Mouse (Mus musculus) liver, postnatal 0 days (tissue): ENCODE measurements at regions not wholly inside any gene's neighbourhood (a gene's known extent, or its start where the extent isn't known, plus 50 kb on each side); places are given as distances from the start of the nearest gene placed in this dataset.
"Not testable (repeated sequence)": the region's sequence is repeated elsewhere in the genome, so short reads cannot be mapped to it uniquely, and the experiment has no call there.

ENCODE experiments used
- ATAC-seq: fragments of 200-750 bp; cut with Nextera tagmentation; 2 replicates; pipeline ENCODE4 v1.8.0; 2017; ENCODE audit warnings: mild to moderate bottlenecking, moderate library complexity
- DNase-seq: peaks from one replicate; pipeline ENCODE4 v3.0.0-alpha.2; 2016
- H3K27ac ChIP-seq: fragments of 300-500 bp; sonication (generic); 2 replicates; pipeline ENCODE4 v1.5.1; 2014; ENCODE audit warnings: antibody characterized with exemption, moderate library complexity, mild to moderate bottlenecking, low read depth
- H3K27me3 ChIP-seq: fragments of 300-500 bp; sonication (generic); 2 replicates; pipeline ENCODE4 v1.6.1; 2014; ENCODE audit warnings: low read length, control low read depth, mixed read lengths; ENCODE audit not compliant: insufficient read depth
- H3K36me3 ChIP-seq: fragments of 300-500 bp; sonication (generic); replicated peaks from 2 replicates; pipeline ENCODE4 v1.6.1; 2014; ENCODE audit warnings: mild to moderate bottlenecking, control low read depth, low read length, moderate library complexity, mixed read lengths; ENCODE audit not compliant: insufficient read depth
- H3K4me1 ChIP-seq: fragments of 300-500 bp; sonication (generic); 2 replicates; pipeline ENCODE4 v1.6.1; 2014; ENCODE audit warnings: antibody characterized with exemption, mild to moderate bottlenecking, control low read depth; ENCODE audit not compliant: insufficient read depth
- H3K4me2 ChIP-seq: fragments of 300-500 bp; sonication (generic); 2 replicates; pipeline ENCODE4 v1.6.1; 2014; ENCODE audit warnings: low read depth, mild to moderate bottlenecking, low read length, moderate library complexity, mixed read lengths
- H3K4me3 ChIP-seq: fragments of 300-500 bp; sonication (generic); 2 replicates; pipeline ENCODE4 v1.5.1; 2014; ENCODE audit warnings: low read depth, low read length
- H3K9ac ChIP-seq: fragments of 300-500 bp; sonication (generic); replicated peaks from 2 replicates; pipeline ENCODE4 v1.6.1; 2014; ENCODE audit warnings: mild to moderate bottlenecking, moderate library complexity
- H3K9me3 ChIP-seq: fragments of 300-500 bp; sonication (generic); 2 replicates; pipeline ENCODE4 v1.6.1; 2016; ENCODE audit warnings: mild to moderate bottlenecking, control low read depth, low read length, mixed read lengths
- CTCF ChIP-seq: sonication (generic); IDR thresholded peaks from 2 replicates; pipeline ENCODE4 v1.5.1; 2016; ENCODE audit warnings: antibody characterized with exemption, low read depth
- EP300 ChIP-seq: IDR thresholded peaks from 2 replicates; pipeline ENCODE4 v1.6.1; 2016; ENCODE audit warnings: antibody characterized with exemption, low read depth, mild to moderate bottlenecking
- WGBS: fragments of 180-500 bp; shearing (Covaris S2); extraction: QIAGEN DNeasy Blood & Tissue Kit; methylation state at CpG from one replicate; pipeline ENCODE4 v1.1.7; 2014; ENCODE audit not compliant: insufficient replicate concordance; 5-methylcytosine and 5-hydroxymethylcytosine counted together

- WGBS, result 83% methylated on average over 2 of the region's 2 CpGs
- TF ChIP-seq CTCF (no peak), EP300 (no peak)
- no peaks in the 10 kb centered on the region for H3K36me3 ChIP-seq
Measured at GRCm38 (mm10) chr1:152234716-152235115, 144.8 kb upstream of the 1700025G04Rik start.

DNA sequence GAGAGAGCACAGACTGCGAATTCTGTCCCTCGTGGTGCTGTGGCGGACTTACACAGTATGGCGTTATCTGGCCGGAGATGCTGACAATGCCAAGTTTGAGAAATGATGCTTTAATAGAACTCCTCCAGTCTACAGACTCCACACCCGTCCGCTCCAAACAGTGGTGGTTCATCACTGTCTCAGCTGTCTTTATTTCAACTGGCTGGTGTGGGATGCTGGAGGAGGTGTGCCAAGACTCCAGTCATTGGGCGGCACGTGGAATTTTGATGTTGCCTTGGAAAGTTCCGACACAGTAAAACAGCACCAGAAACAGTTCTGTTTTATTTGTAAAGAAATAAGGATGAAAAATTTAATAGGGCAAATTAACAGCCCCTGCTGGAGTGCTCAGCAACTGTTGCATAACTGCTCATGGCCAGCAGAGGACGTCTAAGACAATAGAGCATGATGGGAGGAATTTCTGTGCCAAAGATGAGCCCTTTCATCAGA is 141.8 kb upstream of the 1700025G04Rik start:
- H3K4me2 ChIP-seq, result no peak overlapping the region
- ATAC-seq (no peak), DNase-seq (no peak)
- no peak overlapping the region for H3K27ac ChIP-seq
- H3K9ac ChIP-seq, result no peak overlapping the region
- no peaks in the 10 kb centered on the region for H3K36me3 ChIP-seq
- H3K4me3 ChIP-seq, result no peak overlapping the region
- TF ChIP-seq EP300, result no peak
- peak; percentile 56 for TF ChIP-seq CTCF
- H3K4me1 ChIP-seq, result no peaks in the 10 kb centered on the region
- H3K27me3 ChIP-seq, result no peaks in the 10 kb centered on the region
- no peaks in the 10 kb centered on the region for H3K9me3 ChIP-seq
- WGBS, result 63% methylated on average over 11 of the region's 11 CpGs

More at GRCm38 (mm10) chr1:152234716-152235115, 144.8 kb upstream of the 1700025G04Rik start:
- H3K4me2 ChIP-seq, result no peak overlapping the region
- H3K27me3 ChIP-seq, result no peaks in the 10 kb centered on the region
- no peak overlapping the region for H3K27ac ChIP-seq
- H3K4me3 ChIP-seq, result no peak overlapping the region
- no peaks in the 10 kb centered on the region for H3K9me3 ChIP-seq
- H3K9ac ChIP-seq, result no peak overlapping the region
- no peak for DNase-seq
- no peaks in the 10 kb centered on the region for H3K4me1 ChIP-seq
- ATAC-seq, result no peak

GRCm38 (mm10) chr1:152229709-152230108 is 139.8 kb upstream of the 1700025G04Rik start:
- H3K4me2 ChIP-seq, result no peak overlapping the region
- DNase-seq, result no peak
- no peaks in the 10 kb centered on the region for H3K36me3 ChIP-seq
- ATAC-seq, result no peak
- no peak overlapping the region for H3K27ac ChIP-seq
- WGBS, result 67% methylated on average over 2 of the region's 2 CpGs
- TF ChIP-seq EP300 (no peak), CTCF (no peak)
- H3K4me3 ChIP-seq, result no peak overlapping the region
- no peaks in the 10 kb centered on the region for H3K4me1 ChIP-seq
- H3K27me3 ChIP-seq, result no peaks in the 10 kb centered on the region
- no peak overlapping the region for H3K9ac ChIP-seq
- no peaks in the 10 kb centered on the region for H3K9me3 ChIP-seq

- DNase-seq (no peak), ATAC-seq (no peak)
- no peak overlapping the region for H3K27ac ChIP-seq
- 90% methylated on average over 3 of the region's 3 CpGs for WGBS
- no peak overlapping the region for H3K9ac ChIP-seq
- no peak overlapping the region for H3K4me3 ChIP-seq
- TF ChIP-seq CTCF (no peak), EP300 (no peak)
- no peak overlapping the region for H3K4me2 ChIP-seq
- H3K4me1 ChIP-seq, result no peaks in the 10 kb centered on the region
- no peaks in the 10 kb centered on the region for H3K36me3 ChIP-seq
- H3K9me3 ChIP-seq, result no peaks in the 10 kb centered on the region
- H3K27me3 ChIP-seq, result no peaks in the 10 kb centered on the region
Measured at GRCm38 (mm10) chr1:152226049-152226448, 136.1 kb upstream of the 1700025G04Rik start.

GRCm38 (mm10) chr1:152223666-152224065 is 133.7 kb upstream of the 1700025G04Rik start:
- no peak for DNase-seq

GRCm38 (mm10) chr1:152220804-152221565 is 131.1 kb upstream of the 1700025G04Rik start:
- DNase-seq, result no peak
- peak; percentile 7; the same call in 1 of the 2 replicates for TF ChIP-seq CTCF
- TF ChIP-seq EP300, result no peak
- Histone ChIP-seq H3K4me3 (no peak overlapping the region), H3K4me1 (no peaks in the 10 kb centered on the region), H3K27ac (no peak overlapping the region), H3K27me3 (no peaks in the 10 kb centered on the region), H3K9me3 (no peaks in the 10 kb centered on the region), H3K36me3 (no peaks in the 10 kb centered on the region), H3K9ac (no peak overlapping the region), H3K4me2 (no peak overlapping the region)
- no peak for ATAC-seq
- WGBS, result 85% methylated on average over 14 of the region's 14 CpGs

More at GRCm38 (mm10) chr1:152223666-152224065, 133.7 kb upstream of the 1700025G04Rik start:
- no peak overlapping the region for H3K9ac ChIP-seq
- WGBS, result 45% methylated on average over 1 of the region's 1 CpGs
- ATAC-seq, result 0 out of 2 replicates have a peak, but pooled peaks have one; percentile 41
- H3K4me3 ChIP-seq, result no peak overlapping the region
- H3K27me3 ChIP-seq, result no peaks in the 10 kb centered on the region
- H3K36me3 ChIP-seq, result no peaks in the 10 kb centered on the region
- H3K27ac ChIP-seq, result no peak overlapping the region
- no peak for TF ChIP-seq CTCF
- peak; percentile 52; the same call in 1 of the 2 replicates for TF ChIP-seq EP300
- H3K4me1 ChIP-seq, result no peaks in the 10 kb centered on the region
- no peak overlapping the region for H3K4me2 ChIP-seq
- H3K9me3 ChIP-seq, result no peaks in the 10 kb centered on the region

- WGBS, result 68% methylated on average over 5 of the region's 5 CpGs
- not testable (repeated sequence) for H3K36me3 ChIP-seq, H3K9me3 ChIP-seq, ATAC-seq, H3K27ac ChIP-seq, H3K4me3 ChIP-seq, DNase-seq, H3K27me3 ChIP-seq, H3K4me2 ChIP-seq, H3K4me1 ChIP-seq, H3K9ac ChIP-seq
Measured at GRCm38 (mm10) chr1:152219752-152220151, 129.8 kb upstream of the 1700025G04Rik start.
